Mouse (Mus musculus): ENCODE results near the gene Atf7.

- TF ChIP-seq POLR2A (IDR thresholded peaks at IDR 0.05; ENCODE audit: extremely low read depth, insufficient read depth, low read length) (no peak), CTCF (IDR thresholded peaks at IDR 0.05; ENCODE audit: low read depth, low read length) (no peak)
These were observed 126.9 kb downstream of the Atf7 start for GRCm38 (mm10) chr15:102498322-102498721.

Measured in liver, adult 2 months (tissue).